Mouse (Mus musculus) MEL (cell line): Measurements from ENCODE around the gene Pnpla2.

Source experiments
- CTCF ChIP-seq, 3 experiments: IDR thresholded peaks in 2 of 3; conservative IDR thresholded peaks in 1 of 3; 2 replicates each; pipeline ENCODE4 v1.5.1; 2011 to 2012; ENCODE audit warnings: low read length in 3 of 3, low read depth in 2 of 3, mild to moderate bottlenecking in 2 of 3, improper control_type of control experiment in 1 of 3, inconsistent platforms in 1 of 3, mixed read lengths in 1 of 3, moderate library complexity in 1 of 3; ENCODE audit not compliant: control insufficient read depth in 1 of 3, insufficient read depth in 1 of 3, poor library complexity in 1 of 3, severe bottlenecking in 1 of 3
- GATA1 ChIP-seq: IDR thresholded peaks from 2 replicates; pipeline ENCODE4 v1.6.1; 2011; ENCODE audit warnings: low read depth, low read length, improper control_type of control experiment
- TBP ChIP-seq: IDR thresholded peaks from 2 replicates; pipeline ENCODE4 v1.8.0; 2011; ENCODE audit warnings: low read depth, low read length, improper control_type of control experiment
- USF1 ChIP-seq: IDR thresholded peaks from 2 replicates; pipeline ENCODE4 v1.6.1; 2014; ENCODE audit warnings: low read depth, mild to moderate bottlenecking, inconsistent platforms, low read length, improper control_type of control experiment, moderate library complexity

GRCm38 (mm10) chr7:141435129-141435855 is 19.7 kb upstream of the Pnpla2 start:
- TF ChIP-seq CTCF (IDR thresholded peaks at IDR 0.05 in 2 of 3, conservative IDR thresholded peaks at IDR 0.05 in 1 of 3; ENCODE audit: control insufficient read depth in 1 of 3, insufficient read depth in 1 of 3, low read depth in 2 of 3, low read length in 3 of 3, poor library complexity in 1 of 3, severe bottlenecking in 1 of 3) (no peak), USF1 (peak; percentile 38; the same call in 1 of the 2 replicates), TBP (peak; percentile 14; the same call in 1 of the 2 replicates), GATA1 (no peak)
